Mouse (Mus musculus): ENCODE measurements around the gene Lsm3. TPM values are rescaled to one million over a fixed set of nuclear protein-coding genes. Genes with fewer than 3 reads are reported as not detected.
A peak's percentile ranks its signal among the peaks of the same experiment; 100 is the strongest.

Gene Lsm3
- polyA plus RNA-seq, 1 experiment from 2014 or later = 84.4 TPM

- H3K9ac ChIP-seq (ENCODE audit: low read depth, low read length) = peak overlapping the region; percentile 84
- H3K9me3 ChIP-seq (replicated peaks; ENCODE audit: control insufficient read depth, low read length) = no peaks in the 10 kb centered on the region
- no peak for ATAC-seq (ENCODE audit: low read depth)
- no peak overlapping the region for H3K27ac ChIP-seq (ENCODE audit: low read length)
- WGBS (ENCODE audit: insufficient replicate concordance) = 56% methylated on average over 9 of the region's 9 CpGs
- peak overlapping the region; percentile 88 for H3K4me3 ChIP-seq (ENCODE audit: low read depth, low read length)
- peaks cover 12% of the 10 kb centered on the region; the same call in 1 of the 2 replicates for H3K36me3 ChIP-seq (ENCODE audit: control insufficient read depth, insufficient read depth)
- no peaks in the 10 kb centered on the region for H3K27me3 ChIP-seq (ENCODE audit: control insufficient read depth, insufficient read depth, low read depth, low read length)
- peaks cover 26% of the 10 kb centered on the region for H3K4me1 ChIP-seq (ENCODE audit: control insufficient read depth, low read depth, low read length)
- H3K4me2 ChIP-seq (ENCODE audit: low read depth, low read length) = peak overlapping the region; percentile 93
These were observed 41.1 kb upstream of the Lsm3 start for GRCm38 (mm10) chr6:91474441-91475190.

- no peak overlapping the region for H3K27ac ChIP-seq (ENCODE audit: low read length)
- no peak for ATAC-seq (ENCODE audit: low read depth)
- H3K27me3 ChIP-seq (ENCODE audit: control insufficient read depth, insufficient read depth, low read depth, low read length) = no peaks in the 10 kb centered on the region
- H3K36me3 ChIP-seq (ENCODE audit: control insufficient read depth, insufficient read depth) = peaks cover 19% of the 10 kb centered on the region
- 79% methylated on average over 2 of the region's 2 CpGs for WGBS (ENCODE audit: insufficient replicate concordance)
- no peak overlapping the region for H3K4me3 ChIP-seq (ENCODE audit: low read depth, low read length)
- H3K4me1 ChIP-seq (ENCODE audit: control insufficient read depth, low read depth, low read length) = peaks cover 25% of the 10 kb centered on the region
- H3K9me3 ChIP-seq (replicated peaks; ENCODE audit: control insufficient read depth, low read length) = no peaks in the 10 kb centered on the region
- H3K9ac ChIP-seq (ENCODE audit: low read depth, low read length) = no peak overlapping the region
- H3K4me2 ChIP-seq (ENCODE audit: low read depth, low read length) = no peak overlapping the region
These were observed 39.2 kb upstream of the Lsm3 start for GRCm38 (mm10) chr6:91476541-91476940.

- Histone ChIP-seq H3K4me2 (ENCODE audit: low read depth, low read length) (no peak overlapping the region), H3K4me1 (ENCODE audit: control insufficient read depth, low read depth, low read length) (no peaks in the 10 kb centered on the region), H3K9me3 (replicated peaks; ENCODE audit: control insufficient read depth, low read length) (no peaks in the 10 kb centered on the region), H3K4me3 (ENCODE audit: low read depth, low read length) (no peak overlapping the region), H3K36me3 (ENCODE audit: control insufficient read depth, insufficient read depth) (peaks cover 22% of the 10 kb centered on the region), H3K27me3 (ENCODE audit: control insufficient read depth, insufficient read depth, low read depth, low read length) (no peaks in the 10 kb centered on the region), H3K9ac (ENCODE audit: low read depth, low read length) (no peak overlapping the region), H3K27ac (ENCODE audit: low read length) (no peak overlapping the region)
- ATAC-seq (ENCODE audit: low read depth) = no peak
- WGBS (ENCODE audit: insufficient replicate concordance) = 69% methylated on average over 2 of the region's 2 CpGs
These were observed 32.4 kb upstream of the Lsm3 start for GRCm38 (mm10) chr6:91483371-91483770.

GRCm38 (mm10) chr6:91486736-91487453, 28.8 kb upstream of the Lsm3 start:
- Histone ChIP-seq H3K4me1 (ENCODE audit: control insufficient read depth, low read depth, low read length) (no peaks in the 10 kb centered on the region; the same call in 1 of the 2 replicates), H3K4me2 (ENCODE audit: low read depth, low read length) (no peak overlapping the region), H3K36me3 (ENCODE audit: control insufficient read depth, insufficient read depth) (peaks cover 4% of the 10 kb centered on the region), H3K27ac (ENCODE audit: low read length) (no peak overlapping the region), H3K4me3 (ENCODE audit: low read depth, low read length) (no peak overlapping the region), H3K9ac (ENCODE audit: low read depth, low read length) (no peak overlapping the region), H3K27me3 (ENCODE audit: control insufficient read depth, insufficient read depth, low read depth, low read length) (no peaks in the 10 kb centered on the region), H3K9me3 (replicated peaks; ENCODE audit: control insufficient read depth, low read length) (no peaks in the 10 kb centered on the region)
- 81% methylated on average over 15 of the region's 15 CpGs for WGBS (ENCODE audit: insufficient replicate concordance)
- no peak for ATAC-seq (ENCODE audit: low read depth)

DNA sequence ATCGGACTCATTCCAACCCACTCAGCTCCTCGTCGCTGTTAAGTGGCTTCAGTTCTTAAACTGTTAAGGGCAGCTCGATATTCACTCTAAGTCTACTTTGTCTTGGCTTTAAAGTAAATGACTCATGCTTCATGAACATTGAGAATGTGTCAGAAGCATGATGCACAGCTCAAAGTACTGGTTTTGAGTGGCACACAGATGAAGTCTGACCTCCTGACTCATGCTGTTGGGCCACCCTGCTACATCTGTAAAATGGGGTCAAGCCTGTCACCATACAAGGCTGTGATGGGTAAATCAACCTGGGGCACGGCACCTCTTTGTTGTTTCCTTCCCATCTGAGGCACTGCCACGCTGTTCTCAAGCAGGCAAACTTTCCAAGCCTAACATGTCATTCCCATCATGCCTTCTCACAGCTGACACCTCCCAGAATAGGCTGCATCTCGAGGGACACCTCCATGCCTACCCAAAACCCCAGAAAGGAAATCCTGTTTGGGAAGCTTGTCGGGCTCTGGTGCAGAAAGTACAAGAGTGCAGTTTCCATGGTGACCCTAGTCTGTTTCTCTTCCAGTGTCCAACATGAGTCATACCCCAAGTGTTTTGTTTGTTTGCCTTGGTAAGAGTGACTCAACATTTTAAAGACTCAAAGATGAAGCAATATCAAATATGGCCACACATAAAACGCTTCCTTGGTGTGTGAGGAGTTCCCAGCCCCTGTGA, 27.1 kb upstream of the Lsm3 start:
- Histone ChIP-seq H3K4me1 (ENCODE audit: control insufficient read depth, low read depth, low read length) (no peaks in the 10 kb centered on the region; the same call in 1 of the 2 replicates), H3K4me2 (ENCODE audit: low read depth, low read length) (no peak overlapping the region), H3K9ac (ENCODE audit: low read depth, low read length) (no peak overlapping the region), H3K9me3 (replicated peaks; ENCODE audit: control insufficient read depth, low read length) (no peaks in the 10 kb centered on the region), H3K27me3 (ENCODE audit: control insufficient read depth, insufficient read depth, low read depth, low read length) (no peaks in the 10 kb centered on the region), H3K36me3 (ENCODE audit: control insufficient read depth, insufficient read depth) (peaks cover 4% of the 10 kb centered on the region; the same call in 1 of the 2 replicates), H3K4me3 (ENCODE audit: low read depth, low read length) (no peak overlapping the region), H3K27ac (ENCODE audit: low read length) (no peak overlapping the region)
- 53% methylated on average over 9 of the region's 9 CpGs for WGBS (ENCODE audit: insufficient replicate concordance)
- ATAC-seq (ENCODE audit: low read depth) = no peak

- Histone ChIP-seq H3K9ac (ENCODE audit: low read depth, low read length) (no peak overlapping the region), H3K27me3 (ENCODE audit: control insufficient read depth, insufficient read depth, low read depth, low read length) (no peaks in the 10 kb centered on the region), H3K4me3 (ENCODE audit: low read depth, low read length) (no peak overlapping the region), H3K36me3 (ENCODE audit: control insufficient read depth, insufficient read depth) (peaks cover 4% of the 10 kb centered on the region; the same call in 1 of the 2 replicates), H3K27ac (ENCODE audit: low read length) (no peak overlapping the region), H3K4me2 (ENCODE audit: low read depth, low read length) (no peak overlapping the region), H3K9me3 (replicated peaks; ENCODE audit: control insufficient read depth, low read length) (no peaks in the 10 kb centered on the region), H3K4me1 (ENCODE audit: control insufficient read depth, low read depth, low read length) (no peaks in the 10 kb centered on the region; the same call in 1 of the 2 replicates)
- whole genome bisulfite sequencing (ENCODE audit: insufficient replicate concordance) = 70% methylated on average over 10 of the region's 10 CpGs
- ATAC-seq (ENCODE audit: low read depth) = no peak
These were observed 25.9 kb upstream of the Lsm3 start for GRCm38 (mm10) chr6:91489872-91490271.

- Histone ChIP-seq H3K4me3 (ENCODE audit: low read depth, low read length) (no peak overlapping the region), H3K27me3 (ENCODE audit: control insufficient read depth, insufficient read depth, low read depth, low read length) (no peaks in the 10 kb centered on the region), H3K9me3 (replicated peaks; ENCODE audit: control insufficient read depth, low read length) (no peaks in the 10 kb centered on the region), H3K9ac (ENCODE audit: low read depth, low read length) (no peak overlapping the region), H3K4me1 (ENCODE audit: control insufficient read depth, low read depth, low read length) (no peaks in the 10 kb centered on the region; the same call in 1 of the 2 replicates), H3K36me3 (ENCODE audit: control insufficient read depth, insufficient read depth) (peaks cover 4% of the 10 kb centered on the region; the same call in 1 of the 2 replicates), H3K27ac (ENCODE audit: low read length) (no peak overlapping the region), H3K4me2 (ENCODE audit: low read depth, low read length) (no peak overlapping the region)
- no peak for ATAC-seq (ENCODE audit: low read depth)
- 60% methylated on average over 6 of the region's 6 CpGs for WGBS (ENCODE audit: insufficient replicate concordance)
These were observed 24.7 kb upstream of the Lsm3 start for GRCm38 (mm10) chr6:91491004-91491403.

GRCm38 (mm10) chr6:91493053-91493452, 22.7 kb upstream of the Lsm3 start:
- Histone ChIP-seq H3K4me3 (ENCODE audit: low read depth, low read length) (0 out of 2 replicates have a peak overlapping the region, but pooled peaks have one; percentile 2), H3K4me1 (ENCODE audit: control insufficient read depth, low read depth, low read length) (no peaks in the 10 kb centered on the region; the same call in 1 of the 2 replicates), H3K27me3 (ENCODE audit: control insufficient read depth, insufficient read depth, low read depth, low read length) (no peaks in the 10 kb centered on the region), H3K36me3 (ENCODE audit: control insufficient read depth, insufficient read depth) (no peaks in the 10 kb centered on the region; the same call in 1 of the 2 replicates), H3K4me2 (ENCODE audit: low read depth, low read length) (no peak overlapping the region), H3K9me3 (replicated peaks; ENCODE audit: control insufficient read depth, low read length) (no peaks in the 10 kb centered on the region), H3K27ac (ENCODE audit: low read length) (no peak overlapping the region), H3K9ac (ENCODE audit: low read depth, low read length) (no peak overlapping the region)
- no peak for ATAC-seq (ENCODE audit: low read depth)
- WGBS (ENCODE audit: insufficient replicate concordance) = 43% methylated on average over 10 of the region's 10 CpGs

Data from liver, embryonic 16.5 days (tissue).